Mouse (Mus musculus) lung, adult 2 months (tissue): ENCODE measurements around the gene Gm11007. TPM values are rescaled to one million over a fixed set of nuclear protein-coding genes. Genes with fewer than 3 reads are reported as not detected.
"Not testable (repeated sequence)": the region's sequence is repeated elsewhere in the genome, so short reads cannot be mapped to it uniquely, and the experiment has no call there.

Experiments used
- DNase-seq: peaks from one replicate; pipeline ENCODE4 v3.0.0; 2022
- H3K4me1 ChIP-seq: fragments of 200-500 bp; 2 replicates; pipeline ENCODE4 v1.6.1; 2011; ENCODE audit warnings: low read length; ENCODE audit not compliant: control insufficient read depth, insufficient read depth
- H3K4me3 ChIP-seq: fragments of 200-500 bp; replicated peaks from 2 replicates; pipeline ENCODE3; 2011; ENCODE audit warnings: low read depth, mild to moderate bottlenecking, control low read depth, low read length; ENCODE audit errors: extremely low read depth
- WGBS: fragments of 180-500 bp; shearing (Covaris S2); methylation state at CpG from one replicate; pipeline ENCODE4 v1.1.7; 2018; 5-methylcytosine and 5-hydroxymethylcytosine counted together
- polyA plus RNA-seq: library from polyadenylated mRNA; depleted of rRNA; stranded (reverse); fragments of >200 nt; gene quantifications from 2 replicates; pipeline ENCODE4 v1.2.3, GENCODE M21; 2012; rRNA removed

Gm11007 gene
- not detected in 2 replicates for polyA plus RNA-seq

- not testable (repeated sequence) for H3K4me1 ChIP-seq, H3K4me3 ChIP-seq, DNase-seq
- WGBS, result no CpG with 5 or more reads among the region's 2 CpGs
Measured at GRCm38 (mm10) chr2:175643678-175644077, at the start of gene Gm11007. Gene Gm11007 (plus strand): TSS chr2:175643978.

Other genes with a start within 250 kb of the Gm11007 start
- 3.5 and 7.0 TPM in 2 replicates for gene Gm4724, start 208.2 kb upstream of the Gm11007 start, polyA plus RNA-seq
- gene Zfp965, start 174.0 kb upstream of the Gm11007 start, polyA plus RNA-seq, result 0.24 and 0.57 TPM in 2 replicates
- gene Zfp969, start 59.7 kb downstream of the Gm11007 start, polyA plus RNA-seq, result not detected in 2 replicates
- gene Gm2007, start 97.6 kb downstream of the Gm11007 start, polyA plus RNA-seq, result not detected in 2 replicates
- gene Gm14288, start 157.1 kb downstream of the Gm11007 start, polyA plus RNA-seq, result 0.72 and 1.4 TPM in 2 replicates
- gene Gm6710, start 225.2 kb downstream of the Gm11007 start, polyA plus RNA-seq, result 1.7 and 3.0 TPM in 2 replicates